Mouse (Mus musculus): ENCODE measurements at regions not wholly inside any gene's neighbourhood (a gene's known extent, or its start where the extent isn't known, plus 50 kb on each side); places are given as distances from the start of the nearest gene placed in this dataset.

DNA sequence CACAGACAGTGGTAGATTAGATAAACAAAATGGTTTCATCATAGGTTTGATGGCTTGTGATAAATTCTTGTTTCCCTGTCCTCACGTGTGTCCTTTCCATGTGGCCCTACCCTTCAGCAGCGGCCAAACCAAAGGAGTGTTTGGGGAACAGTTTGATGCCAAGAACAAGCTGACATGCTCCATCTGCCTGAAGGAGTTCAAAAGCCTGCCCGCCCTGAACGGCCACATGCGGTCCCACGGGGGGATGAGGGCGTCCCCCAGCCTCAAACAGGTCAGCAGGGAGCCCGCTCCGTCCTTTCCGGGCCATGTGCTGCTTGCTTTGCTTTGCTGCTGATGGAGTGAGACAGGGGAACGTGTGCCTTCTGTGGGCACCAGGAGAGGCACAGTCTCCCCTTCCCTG lies 51.0 kb upstream of the Mrps10 start:
- no peak for DNase-seq (ENCODE audit: low spot score)

DNA sequence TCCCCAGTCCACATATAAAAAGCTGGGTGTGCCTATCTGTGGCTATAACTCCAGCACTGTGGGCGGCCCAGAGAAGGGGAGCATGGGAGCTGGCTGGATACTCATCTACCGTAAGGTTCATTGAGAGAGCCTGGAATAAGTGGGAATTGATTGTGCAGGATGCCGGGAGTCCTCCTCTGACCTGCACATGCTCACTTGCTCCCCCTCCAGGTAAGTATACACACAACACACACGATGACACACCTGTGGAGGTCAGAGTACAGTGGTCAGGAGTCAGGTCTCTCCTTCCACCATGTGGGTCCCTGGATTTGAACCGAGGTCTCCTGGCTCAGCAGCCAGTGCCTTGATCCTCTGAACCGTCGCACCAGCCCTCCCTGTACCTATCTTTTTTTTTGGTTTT lies 55.5 kb upstream of the Mrps10 start:
- no peak for DNase-seq (ENCODE audit: low spot score)

DNA sequence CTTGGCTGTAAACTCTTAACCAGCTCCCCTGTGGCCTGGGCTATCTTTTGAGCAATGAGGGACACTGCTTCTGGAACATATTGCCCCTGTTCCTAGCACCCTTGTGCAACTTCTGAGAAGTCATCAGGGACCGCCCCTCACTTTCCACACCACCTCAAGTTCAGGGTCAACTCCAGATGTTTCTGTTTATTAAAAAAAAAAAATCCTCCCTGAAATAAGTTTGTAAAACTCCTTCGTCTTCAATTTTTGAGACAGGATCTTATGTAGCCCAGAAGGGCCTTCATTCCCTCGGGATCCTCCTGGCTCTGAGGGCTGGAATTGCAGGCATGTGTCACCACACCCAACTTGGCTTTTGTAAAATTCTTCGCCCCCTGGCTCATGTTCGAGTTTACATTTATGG lies 57.4 kb upstream of the Mrps10 start:
- DNase-seq (ENCODE audit: low spot score): no peak

DNA sequence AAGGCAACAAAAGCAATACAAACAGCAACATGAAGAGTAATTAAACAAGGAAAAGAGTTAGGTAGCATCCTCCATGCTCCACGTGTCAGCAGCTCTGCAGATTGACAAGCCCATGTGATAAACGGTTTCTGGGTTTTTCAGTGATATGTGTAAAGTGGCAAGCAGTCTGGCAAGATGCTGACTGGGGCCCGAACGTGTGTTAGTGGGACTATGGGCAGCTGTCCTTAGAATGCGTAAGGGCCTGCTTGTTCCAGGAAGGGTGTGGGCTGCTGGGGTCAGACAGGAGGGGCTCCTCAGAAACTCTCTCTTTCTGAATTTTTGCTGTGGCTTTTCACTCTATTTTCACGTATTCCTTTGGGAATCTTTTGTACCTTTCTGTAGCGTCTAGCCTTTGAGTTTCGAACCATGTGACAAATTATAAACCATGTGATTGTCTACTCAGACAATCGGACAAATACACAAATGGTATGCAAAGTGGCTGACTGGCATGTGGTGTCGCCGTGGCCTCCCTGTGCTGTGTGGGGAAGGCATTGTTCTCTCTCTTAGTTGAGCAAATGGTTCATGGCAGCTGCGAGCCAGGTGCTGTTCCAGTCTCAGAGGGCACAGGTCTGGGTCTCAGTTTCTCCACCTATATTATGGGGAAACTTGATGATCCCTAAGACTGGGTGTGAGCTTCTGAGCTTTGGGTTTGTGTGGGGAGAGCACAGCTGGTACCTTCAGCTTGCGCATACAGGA lies 62.5 kb upstream of the Mrps10 start:
- no peak for DNase-seq (ENCODE audit: low spot score)

DNA sequence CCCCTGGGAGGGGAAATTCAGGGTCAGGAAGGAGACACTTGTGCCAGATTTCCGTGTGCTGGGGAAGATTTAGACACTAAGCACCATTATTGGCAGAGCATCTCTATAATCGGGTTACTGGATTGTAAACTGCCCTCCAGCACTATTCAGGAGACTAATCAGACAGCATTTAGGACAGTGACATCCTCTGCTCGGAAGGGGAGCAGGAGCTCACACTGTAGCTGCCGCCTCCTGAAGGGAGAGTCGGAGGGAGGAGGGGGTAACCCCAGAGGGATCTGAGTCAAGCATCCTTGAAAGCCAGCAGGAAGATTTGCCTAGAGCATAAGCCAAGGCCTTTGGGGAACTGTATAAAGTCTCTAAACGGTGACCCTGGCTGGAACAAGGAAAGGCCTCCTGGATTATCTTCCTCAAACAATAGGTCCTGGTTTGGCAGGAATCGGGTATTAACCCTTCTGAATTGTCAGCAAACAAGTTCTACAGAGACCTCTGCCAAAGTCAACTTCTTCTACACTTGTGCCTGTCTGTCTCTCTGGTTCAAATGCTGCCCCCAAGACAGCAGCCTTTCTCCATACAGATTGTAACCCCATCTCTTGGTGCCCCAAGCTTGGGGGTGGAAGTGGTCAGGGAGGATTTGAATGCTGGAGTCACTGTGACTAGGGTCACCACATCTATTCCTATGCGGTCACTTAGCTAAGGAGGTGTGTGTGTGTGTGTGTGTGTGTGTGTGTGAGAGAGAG lies 64.1 kb upstream of the Mrps10 start:
- DNase-seq (ENCODE audit: low spot score): no peak

DNA sequence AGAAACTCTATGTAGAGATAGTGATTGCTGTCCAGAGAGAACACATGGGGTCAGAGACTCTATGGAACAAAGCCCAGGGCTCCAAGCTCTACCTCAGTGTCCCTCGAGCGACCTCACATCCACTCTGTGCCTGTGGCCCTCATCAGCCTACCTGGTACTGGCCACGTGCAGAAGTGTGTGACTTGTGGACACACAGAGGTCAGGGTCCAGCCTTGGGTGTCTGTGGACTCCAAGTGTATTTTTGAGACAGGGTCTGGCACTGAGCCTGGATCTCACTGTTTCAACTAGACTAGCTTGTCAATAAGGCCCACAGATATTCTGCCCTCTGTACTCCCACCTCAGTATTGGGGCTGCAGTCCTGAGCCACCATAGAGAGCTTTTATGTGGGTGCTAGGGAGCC lies 65.1 kb upstream of the Mrps10 start:
- no peak for DNase-seq (ENCODE audit: low spot score)

DNA sequence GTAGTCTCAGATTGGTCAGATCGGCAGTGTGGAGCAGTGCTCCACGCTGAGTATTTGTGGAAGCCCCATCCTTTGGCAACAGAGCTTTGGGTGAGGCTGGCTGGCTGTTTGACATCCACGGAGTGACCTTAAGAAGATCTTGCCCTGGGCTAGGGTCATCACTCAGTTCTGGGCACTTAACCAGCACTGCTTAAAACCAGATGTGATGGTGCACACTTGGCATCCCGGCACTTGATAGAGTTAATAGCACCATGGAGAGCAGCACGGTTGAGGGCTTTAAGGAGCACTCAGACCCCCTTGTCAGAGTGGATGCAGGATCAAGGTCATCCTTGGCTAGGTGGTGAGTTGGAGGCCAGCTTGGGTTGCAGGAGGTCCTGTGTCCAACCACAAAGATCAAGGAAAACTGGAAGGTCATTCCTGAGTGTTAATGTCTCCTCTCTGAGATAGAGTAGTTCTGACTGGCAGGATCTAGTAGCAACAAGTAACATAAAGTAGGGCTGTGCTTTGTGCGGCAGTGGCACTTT lies 70.2 kb upstream of the Mrps10 start:
- no peak for DNase-seq (ENCODE audit: low spot score)

DNA sequence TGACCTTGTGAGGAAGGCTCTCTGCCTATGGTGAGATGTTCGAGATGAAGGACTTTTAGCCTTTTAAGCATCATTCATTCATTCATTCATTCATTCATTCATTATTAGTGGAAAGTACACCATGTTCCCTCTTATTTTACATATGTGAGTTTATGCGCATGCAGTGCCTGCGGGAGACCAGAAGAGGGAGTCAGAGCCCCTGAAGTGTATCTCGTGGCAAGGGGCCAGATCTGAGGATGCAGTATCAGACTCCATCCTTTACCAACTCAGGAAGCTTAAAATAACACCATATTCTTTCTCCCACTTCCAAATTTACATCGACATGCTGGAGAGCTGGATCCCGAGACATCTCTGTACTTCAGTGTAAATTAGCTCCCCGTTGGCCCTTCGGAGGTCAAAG lies 70.7 kb upstream of the Mrps10 start:
- no peak for DNase-seq (ENCODE audit: low spot score)

DNA sequence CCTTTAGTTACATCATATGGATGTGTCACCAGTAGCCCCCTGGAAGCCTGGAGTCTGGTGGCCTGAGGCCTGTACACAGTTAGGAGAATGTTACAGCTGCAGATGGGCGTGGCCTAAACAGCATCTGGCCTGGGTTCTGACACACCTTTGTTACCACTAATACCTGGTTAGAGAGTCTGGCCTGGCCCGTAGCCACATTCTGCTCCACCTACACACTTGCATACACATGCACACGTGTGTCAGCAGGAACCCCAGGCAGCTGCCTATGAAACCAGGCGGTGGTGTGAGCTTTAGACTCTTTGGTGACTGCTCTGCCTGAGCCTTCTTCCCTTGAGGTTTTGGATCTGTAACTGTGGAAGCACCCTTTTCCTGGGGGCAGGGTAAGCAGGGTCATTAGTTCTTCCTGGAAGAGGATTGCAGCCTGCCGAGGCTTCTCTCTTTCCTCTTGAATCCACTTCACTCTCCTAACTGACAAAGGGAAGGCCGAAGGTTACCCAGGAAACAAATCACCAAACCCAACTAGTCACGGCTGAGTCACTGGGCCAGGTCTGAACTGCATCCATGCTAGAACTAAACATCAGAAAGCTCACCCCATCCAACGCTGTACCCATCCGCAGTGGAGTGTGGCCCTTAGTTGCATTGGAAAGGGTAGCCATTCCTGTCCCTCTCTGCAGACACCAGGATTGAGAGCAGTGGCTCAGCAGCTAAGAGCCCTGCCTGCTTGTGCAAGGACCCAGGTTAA lies 71.8 kb upstream of the Mrps10 start:
- DNase-seq (ENCODE audit: low spot score): no peak

DNA sequence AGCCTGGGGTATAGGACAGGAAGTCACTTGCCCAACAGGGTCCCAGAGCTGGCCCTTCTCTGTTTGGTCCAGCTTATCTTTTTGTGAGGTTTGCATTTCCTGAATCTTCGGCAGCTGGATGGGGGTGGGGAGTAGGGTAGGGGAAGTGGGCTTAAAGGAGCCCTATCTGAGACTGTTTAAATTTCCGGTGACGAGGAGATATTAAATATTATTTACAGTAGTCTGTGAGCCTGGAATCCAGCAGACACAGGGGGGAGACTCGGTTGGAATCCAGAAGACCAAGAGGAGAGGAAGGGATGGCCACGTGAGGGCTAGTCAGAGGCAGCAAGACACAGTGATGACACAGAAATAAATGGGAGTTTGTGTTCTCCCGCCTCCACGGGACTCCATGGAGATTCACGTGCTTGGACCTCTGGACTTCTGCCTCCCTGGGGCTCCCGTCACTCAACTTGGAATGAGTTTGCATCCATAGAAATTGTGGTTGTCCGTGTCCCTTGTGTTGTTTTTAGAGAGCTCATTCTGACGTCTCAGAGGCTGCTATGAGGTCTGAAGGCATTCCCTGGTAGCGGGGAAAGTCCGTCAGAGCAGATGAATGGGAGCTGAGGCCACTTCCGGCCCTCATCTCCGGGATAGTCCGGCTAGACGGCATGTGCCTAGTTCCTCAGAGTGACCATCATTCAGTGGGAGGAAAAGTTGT lies 73.2 kb upstream of the Mrps10 start:
- DNase-seq (ENCODE audit: low spot score): no peak

DNA sequence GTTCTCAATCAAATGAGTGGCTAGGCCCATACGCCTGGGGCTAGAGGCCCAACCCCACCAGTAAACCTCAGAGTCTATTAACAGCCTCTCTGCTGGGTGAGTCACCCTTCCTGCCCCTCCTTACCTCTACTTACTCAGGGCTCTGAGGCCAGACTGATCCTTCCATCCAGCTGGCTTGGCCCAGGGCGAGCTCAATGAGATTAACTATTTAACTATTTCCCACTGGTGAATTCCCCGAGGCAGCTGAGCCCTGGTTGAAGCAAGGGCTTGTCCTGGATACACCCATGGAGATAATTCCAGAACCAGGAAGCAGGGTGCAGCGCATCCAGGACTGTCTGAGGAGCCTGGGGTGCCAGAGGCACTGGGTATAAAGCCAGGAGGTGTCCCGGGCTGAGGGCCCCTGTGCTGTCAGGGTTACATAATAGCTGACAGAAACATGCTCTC lies 74.6 kb upstream of the Mrps10 start:
- no peak for DNase-seq (ENCODE audit: low spot score)

DNA sequence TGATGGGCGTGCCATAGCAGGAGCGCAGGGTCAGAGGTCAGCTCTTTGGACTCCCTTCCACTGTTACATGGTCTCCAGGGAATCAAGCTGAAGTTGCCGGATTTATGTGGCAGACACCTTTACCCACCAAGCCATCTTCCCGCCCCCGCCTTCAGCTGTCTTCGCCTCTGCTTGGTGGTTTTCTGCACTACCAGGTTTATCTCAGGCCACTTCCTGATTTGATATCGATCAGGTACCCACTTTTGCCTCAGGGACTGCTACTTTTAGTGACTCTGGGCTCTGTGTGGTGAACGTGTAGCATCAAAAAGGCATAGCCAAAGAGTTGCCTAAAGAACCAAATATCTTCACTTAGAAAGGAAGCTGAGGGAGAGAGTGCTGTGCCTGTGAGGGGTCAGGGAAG lies 75.5 kb upstream of the Mrps10 start:
- DNase-seq (ENCODE audit: low spot score): no peak

DNA sequence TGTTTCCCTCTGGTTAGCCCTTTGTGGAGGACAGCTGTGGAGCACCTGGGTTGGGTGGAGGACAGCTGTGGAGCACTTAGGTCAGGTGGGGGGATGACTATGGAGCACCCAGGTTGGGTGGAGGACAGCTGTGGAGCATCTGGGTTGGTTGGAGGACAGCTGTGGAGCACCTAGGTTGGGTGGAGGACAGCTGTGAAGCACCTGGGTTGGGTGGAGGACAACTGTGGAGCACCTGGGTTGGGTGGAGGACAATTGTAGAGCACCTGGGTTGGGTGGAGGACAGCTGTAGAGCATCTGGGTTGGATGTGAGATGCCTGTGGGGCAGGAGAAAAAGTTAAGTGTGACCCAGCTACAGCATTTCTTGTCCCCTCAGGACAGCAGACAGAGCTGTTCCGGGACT lies 77.1 kb upstream of the Mrps10 start:
- no peak for DNase-seq (ENCODE audit: low spot score)

DNA sequence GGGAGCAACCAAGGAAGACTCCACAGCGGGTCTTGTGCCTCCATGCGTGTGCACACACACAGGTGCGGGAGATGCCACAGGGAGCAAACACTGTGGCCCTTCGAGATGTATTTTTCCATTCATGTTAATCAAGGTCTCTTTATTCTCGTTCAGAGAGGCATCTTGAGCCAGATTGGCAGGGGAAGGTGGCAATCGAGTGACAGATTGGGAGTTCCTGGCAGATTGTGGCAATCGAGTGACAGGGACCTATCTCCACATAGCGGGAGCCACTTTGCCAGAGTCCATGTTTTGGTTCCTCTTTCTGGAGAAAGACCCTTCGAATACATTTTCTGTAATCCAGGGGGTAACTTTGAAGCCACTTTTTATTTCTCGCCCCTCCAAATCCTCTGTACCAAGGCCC lies 83.1 kb upstream of the Mrps10 start:
- DNase-seq (ENCODE audit: low spot score): no peak

DNA sequence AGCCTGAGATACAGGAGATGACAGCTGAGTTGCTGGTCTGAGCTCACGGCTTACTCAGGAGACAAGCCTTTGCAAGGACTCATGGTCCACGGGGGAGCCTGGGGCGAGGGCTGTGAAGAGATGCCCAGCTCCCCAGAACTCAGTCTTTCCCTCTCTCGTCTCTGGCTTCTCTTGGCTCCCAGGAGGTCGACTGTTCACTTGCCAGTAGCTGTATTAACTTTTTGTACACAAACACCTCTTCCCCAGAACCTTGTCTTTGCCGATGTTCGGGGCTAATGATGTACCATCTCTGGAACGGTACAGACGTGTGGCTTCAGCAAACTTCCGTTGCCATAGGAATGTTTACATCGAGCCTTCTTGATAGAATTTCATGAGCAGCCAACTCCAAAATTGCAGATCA lies 84.5 kb upstream of the Mrps10 start:
- no peak for DNase-seq (ENCODE audit: low spot score)

DNA sequence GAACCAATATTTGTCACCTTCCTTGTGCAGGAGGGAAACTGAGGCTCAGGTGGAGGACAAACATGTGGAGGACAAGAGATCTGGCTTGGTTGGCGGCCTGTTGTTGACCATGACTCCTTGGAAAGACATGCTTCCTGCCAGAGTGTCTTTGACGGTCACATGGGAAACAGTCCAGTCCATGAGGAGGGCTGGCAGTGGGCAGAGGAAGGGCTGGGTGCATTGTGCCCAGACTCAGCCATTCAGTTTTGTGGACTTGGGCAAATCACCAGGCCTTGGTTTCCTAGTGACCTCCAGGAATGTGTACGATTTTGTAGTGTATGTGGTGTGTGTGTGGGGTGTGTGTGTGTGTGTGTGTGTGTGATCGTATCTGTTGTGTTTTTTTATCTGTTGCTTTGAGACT lies 85.5 kb upstream of the Mrps10 start:
- no peak for DNase-seq (ENCODE audit: low spot score)

DNA sequence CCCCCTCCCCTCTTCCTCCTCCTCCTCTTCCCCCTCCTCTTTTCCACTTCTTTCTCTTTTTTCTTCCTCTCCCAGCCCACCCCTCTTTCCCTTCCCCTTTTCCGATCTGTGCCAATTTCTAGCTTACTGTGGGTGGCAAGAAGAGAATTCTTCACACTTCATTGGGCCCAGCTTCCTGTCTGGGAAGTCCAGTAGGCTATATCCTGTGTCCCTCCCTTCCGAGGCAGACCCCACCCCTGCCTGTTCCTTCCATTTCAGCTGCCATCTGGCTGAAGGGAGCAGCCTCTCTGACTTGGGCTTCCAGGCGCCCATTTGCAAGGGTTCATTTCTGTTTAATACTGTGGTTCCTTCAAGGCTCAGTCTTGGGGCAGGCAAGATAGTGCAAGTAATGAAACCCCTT lies 86.2 kb upstream of the Mrps10 start:
- no peak for DNase-seq (ENCODE audit: low spot score)

DNA sequence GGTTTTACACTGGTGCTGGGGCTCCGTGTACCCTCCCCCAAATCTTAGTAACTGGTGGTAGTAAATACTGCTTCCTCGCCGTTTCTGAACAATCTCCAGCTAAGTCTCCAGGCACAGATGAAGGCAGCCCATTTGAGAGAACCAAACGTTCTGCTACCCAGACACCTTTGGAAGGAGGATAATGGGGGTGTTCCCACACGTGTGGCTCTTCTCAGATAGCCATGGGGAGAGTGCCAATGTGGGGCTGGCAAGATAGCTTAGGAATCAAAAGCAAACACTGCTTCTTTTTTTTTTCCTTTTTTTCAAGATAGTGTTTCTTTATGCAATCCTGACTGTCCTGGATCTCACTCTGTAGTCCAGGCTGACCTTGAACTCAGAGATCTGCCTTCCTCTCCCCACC lies 90.8 kb upstream of the Mrps10 start:
- DNase-seq (ENCODE audit: low spot score): no peak

DNA sequence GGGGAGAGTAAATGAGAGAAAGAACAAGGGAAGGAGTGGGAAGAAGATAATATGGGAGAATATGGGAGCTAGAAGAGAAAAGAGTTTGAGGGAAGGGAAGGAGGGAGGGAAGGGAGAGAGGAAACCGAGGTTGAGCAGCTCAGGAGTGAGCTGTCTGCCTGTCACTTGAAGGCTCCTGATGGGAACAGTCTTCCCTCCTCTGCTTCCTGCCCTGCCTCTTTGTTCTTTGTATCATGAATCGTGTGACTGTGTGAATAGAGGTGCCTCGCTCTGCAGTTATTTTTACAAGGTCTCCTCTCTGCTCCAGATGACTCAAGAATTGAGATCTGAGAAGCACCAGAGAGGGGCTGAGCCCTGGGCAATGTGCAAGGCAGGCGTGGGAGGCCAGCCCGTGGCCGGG lies 92.0 kb upstream of the Mrps10 start:
- DNase-seq (ENCODE audit: low spot score): peak; percentile 41

DNA sequence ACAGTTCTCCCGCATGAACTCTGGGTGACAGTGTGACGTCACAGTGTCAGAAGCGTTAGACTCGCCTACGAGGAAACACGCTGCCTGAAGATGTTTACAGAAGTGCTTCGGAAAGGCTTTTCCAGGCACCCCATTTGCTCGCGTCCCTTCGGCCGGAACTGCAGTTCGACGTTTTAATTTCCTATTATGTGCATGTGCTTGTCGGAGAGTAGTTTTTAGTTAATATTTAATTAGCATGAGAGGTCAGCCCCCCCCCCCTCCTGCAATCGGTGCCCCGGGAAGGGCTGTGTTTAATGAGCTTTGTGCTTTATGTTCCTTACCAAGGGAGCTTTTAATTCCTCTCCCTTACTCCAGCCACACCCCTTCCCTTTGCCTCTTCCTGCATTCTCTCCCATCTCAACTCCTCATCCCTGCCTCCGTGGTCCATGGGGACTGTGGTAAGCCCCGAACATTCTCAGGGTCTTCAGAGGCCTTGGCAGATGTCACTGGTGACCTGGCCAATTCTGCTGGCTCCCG lies 92.8 kb upstream of the Mrps10 start:
- no peak for DNase-seq (ENCODE audit: low spot score)

DNA sequence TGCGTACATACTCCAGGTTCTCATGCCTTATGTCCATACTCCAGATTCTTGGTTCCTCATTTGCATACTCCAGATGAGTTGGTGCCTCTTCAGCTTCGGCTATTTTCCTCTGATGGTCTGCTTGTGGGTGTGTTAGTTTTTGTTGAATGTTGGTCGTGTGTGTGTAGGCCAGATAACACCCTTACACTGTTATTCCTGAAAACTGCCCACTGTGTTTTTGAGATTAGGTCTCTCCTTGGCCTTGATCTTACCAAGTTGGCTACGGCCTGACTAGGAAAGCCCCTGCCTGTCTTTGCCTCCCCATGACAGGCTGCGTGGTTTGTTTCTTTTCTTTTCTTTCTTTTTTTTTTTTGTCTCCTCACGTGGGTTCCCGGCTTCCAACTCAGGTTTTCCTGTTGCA lies 95.4 kb upstream of the Mrps10 start:
- no peak for DNase-seq (ENCODE audit: low spot score)

All from left cerebral cortex, adult 11 months (tissue).